Mouse (Mus musculus) mature B cell (primary cell): Measurements from ENCODE around the gene Adra2b.

ENCODE experiments used
- in situ Hi-C: fragments of 300-500 bp; cut with MboI; formaldehyde crosslinking; loops from 2 replicates; pipeline ENCODE4 v1.14.3; 2019

Adra2b gene

DNA sequence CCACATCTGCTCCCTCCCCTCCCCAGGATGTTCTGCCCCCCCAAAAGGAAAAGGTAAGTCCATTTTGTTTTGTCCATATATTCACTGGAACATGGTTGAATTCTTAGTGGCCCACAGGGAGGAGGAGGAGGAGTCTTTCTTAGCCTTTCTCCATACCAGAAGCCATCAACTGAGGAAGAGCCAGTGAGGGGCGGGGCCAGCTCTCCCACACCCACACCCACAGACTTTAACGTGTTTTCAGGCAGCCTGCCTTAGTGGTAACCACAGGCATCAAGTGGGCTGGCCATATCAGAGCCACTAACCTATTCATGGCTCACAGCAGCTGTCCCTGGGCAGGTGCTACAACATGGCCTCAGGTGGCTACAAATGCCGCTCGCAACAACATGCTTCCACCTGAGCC lies 24.2 kb upstream of the Adra2b start:
- in situ Hi-C loops, result no loop called here

DNA sequence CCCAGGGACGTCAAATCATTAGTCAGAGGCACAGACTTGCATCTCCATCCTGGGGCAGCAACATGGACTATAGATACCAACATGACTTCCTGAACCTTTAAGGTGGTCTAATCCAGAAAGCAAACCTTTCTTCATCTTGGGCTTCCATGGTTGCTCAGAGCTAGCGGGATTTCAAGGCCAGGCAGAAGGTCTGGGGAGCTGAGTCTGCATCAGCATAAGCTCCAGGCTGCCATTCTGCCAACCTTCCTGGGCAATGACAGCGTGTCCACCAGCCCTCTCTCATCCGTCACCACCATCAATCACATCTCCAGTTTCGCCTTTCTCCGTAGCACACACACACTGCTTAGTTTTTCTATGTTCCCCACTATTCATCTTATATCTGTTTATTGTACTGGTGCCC lies 23.7 kb upstream of the Adra2b start:
- in situ Hi-C loops, result no loop called here

- in situ Hi-C loops, result loop anchor here (5.0 to 10.0 kb wide), 3 partner anchors 34 to 176 kb away; no protein-coding TSS in a partner anchor
Observed at GRCm38 (mm10) chr2:127341159-127341558, 21.8 kb upstream of the Adra2b start.

DNA sequence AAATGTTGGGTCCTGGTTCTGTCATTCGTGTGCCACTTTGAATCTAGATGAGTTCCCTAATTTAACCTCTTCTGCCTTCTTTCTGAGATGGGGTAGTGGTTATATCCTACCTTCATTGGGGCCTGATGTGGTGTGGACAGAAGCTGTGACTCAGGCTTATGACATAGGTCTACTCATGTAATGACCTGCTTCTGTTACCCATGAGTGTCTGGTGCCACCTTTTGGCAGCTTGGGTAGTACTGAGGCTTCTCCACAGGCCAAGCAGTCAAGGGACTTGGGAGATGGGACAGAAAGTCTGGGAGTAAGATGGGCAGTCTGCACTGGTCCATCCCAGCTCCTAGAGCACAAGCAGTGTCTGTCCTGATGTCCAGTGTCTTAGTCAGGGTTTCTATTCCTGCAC lies 16.7 kb upstream of the Adra2b start:
- in situ Hi-C loops, result loop anchor here (10.0 kb wide), 2 partner anchors 92 to 182 kb away; no protein-coding TSS in a partner anchor

GRCm38 (mm10) chr2:127347147-127347985 lies 15.6 kb upstream of the Adra2b start:
- in situ Hi-C loops, result loop anchor here (10.0 kb wide), 2 partner anchors 93 to 183 kb away; no protein-coding TSS in a partner anchor

- in situ Hi-C loops, result no loop called here
Observed at GRCm38 (mm10) chr2:127353881-127354280, 9.1 kb upstream of the Adra2b start.

DNA sequence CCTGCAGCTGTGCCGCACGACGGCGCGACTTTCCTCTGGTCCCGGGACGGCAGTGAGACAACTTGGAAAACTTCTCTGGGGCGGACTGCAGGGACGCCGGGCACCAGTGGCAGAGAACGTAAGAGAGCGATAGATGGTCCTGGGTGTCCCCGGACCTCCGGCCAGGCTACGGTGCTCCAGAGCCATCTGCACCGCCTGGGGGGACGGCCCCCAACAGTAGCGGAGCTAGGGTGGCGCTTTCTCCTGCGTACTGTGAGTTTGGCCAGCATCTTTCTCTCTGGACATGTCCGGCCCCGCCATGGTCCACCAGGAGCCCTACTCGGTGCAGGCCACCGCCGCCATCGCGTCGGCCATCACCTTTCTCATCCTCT lies 259 bp downstream of the Adra2b start:
- in situ Hi-C loops, result no loop called here

GRCm38 (mm10) chr2:127363696-127364095 lies 688 bp downstream of the Adra2b start:
- in situ Hi-C loops, result no loop called here

DNA sequence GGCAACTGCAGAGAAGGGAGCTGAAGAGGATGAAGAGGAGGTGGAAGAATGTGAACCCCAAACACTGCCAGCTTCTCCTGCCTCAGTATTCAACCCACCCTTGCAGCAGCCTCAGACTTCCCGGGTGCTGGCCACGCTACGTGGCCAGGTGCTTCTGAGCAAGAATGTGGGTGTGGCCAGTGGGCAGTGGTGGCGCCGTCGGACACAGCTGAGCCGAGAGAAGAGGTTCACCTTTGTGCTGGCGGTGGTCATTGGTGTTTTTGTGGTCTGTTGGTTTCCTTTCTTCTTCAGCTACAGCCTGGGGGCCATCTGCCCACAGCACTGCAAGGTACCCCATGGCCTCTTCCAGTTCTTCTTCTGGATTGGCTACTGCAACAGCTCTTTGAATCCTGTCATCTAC lies 1.4 kb downstream of the Adra2b start:
- in situ Hi-C loops, result no loop called here

DNA sequence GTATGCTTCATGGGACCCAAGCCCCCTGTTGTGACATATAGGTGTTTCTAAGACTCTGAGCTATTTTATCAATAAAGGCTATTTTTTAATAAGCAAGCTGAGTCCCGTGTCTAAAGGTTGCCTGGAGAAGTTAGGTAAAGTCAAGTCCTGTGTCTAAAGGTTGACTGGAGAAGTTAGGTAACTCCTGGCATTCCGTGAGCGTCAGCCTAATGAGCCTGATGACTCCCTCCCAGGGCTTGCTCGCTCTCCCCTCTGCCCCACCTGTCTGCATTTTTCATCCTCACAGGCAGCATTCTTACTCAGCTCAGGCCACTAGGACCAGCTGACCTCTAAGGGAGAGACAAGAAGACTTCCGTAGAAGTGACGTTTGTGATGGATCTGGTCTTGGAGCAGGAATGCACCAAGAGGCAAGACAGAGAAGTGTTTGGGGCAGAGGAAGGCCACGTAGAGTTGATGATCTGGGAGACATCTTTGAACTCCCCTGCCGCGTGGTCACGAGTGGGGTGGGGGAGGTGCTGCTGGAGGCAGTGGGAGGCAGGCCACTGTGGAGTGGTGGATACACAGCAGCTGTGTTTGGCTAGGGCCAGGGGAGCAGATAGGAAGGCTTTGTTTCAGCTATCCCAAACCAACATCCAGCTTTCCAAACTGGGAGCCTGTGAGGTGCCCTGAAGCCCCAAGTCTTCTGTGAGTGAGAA lies 4.3 kb downstream of the Adra2b start:
- in situ Hi-C loops, result no loop called here

DNA sequence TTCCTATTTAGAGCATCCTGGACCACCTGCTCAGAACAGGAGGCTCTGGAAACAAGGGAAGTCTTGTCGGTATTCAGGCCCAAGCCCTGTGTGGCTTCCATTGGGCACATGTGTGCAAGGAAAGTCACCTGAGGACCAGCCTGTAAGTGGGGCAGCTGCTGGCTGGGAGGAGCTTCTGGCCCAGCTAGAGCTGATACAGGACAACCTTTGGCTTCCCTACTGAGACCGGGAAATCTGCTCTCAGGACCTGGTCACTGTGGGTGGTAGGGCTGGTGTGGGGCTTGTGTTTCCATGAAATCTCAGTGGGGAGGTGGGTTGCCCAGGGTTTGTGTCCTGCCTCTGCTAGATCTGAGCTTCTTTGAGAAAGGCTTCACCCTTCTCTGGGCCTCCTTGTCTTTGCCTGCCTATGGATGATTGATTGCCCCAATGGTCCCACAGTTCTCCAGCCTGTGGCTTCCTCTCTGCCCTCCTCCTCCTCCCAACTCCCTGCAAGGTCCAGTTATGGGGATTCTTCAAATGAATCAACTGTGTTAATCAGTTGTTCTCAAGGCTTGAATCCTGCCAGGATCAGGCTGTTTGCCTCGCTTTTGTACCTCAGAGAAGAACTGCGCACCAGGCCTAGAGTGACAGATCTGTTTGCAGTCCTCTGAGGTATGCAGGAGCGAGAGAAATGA lies 6.8 kb downstream of the Adra2b start:
- in situ Hi-C loops, result no loop called here

DNA sequence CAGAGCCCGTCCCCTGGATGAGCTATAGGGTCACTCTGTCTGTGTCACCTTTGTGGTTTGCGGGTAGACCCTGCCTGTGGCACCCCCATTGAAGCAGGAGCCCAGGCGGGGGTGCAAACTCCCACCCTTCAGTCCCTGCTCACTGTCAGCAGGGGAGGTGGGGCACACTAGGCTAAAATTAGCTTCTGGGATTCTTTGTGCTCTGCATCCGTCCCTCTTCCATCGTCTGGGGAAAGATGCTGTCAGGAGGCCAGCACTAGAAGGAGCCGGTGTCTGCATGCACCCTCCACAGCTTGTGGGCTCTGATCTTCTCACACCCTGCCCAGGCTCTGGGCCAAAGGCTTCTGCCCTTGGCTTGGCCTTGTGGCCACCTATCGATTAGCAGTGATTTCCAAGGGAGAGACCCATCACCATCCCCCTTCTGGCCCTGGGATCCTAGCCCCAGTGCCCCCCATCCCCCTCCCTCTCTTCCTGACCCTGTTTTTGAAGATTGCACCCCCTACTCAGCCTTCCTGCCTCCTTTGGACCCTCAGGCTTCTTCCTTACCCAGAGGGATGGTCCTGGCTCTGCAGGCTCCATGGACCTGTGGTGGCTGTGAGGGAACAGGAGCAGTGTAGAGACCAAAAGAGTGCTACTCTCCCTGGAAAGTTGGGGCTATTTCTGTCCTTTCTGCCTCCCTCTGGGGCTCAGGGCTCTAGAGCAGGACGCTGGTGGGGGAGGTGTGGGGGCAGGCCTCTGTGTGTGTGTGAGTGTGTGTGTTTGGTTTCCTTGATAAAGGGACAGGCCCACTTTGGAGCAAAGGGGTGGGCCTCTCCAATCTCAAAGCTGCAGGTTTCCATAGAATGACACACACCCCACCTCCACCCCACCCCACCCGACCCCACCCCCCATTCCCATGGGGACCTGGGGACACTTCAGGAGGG lies 7.8 kb downstream of the Adra2b start:
- in situ Hi-C loops, result no loop called here

DNA sequence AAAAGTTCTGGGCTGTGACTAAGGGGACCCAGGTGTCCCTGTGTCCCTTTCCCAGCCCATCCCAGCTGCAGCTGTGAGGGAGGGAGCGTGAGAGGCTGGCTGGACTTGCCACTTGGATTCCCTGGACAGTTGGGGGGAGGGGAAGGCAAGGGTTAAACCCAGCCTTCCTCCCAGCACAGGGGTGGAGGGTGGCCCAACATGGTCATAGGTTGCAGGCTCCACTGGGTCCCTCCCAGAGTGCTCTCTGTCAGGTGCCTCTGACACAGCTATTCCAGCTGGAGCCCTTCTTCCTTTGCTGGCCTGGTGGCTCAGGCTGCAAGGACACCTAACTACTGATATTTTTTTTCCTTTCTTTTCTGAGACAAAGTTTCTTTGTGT lies 8.5 kb downstream of the Adra2b start:
- in situ Hi-C loops, result no loop called here

GRCm38 (mm10) chr2:127372082-127372481 lies 9.1 kb downstream of the Adra2b start:
- in situ Hi-C loops, result no loop called here

- in situ Hi-C loops, result no loop called here
Observed at GRCm38 (mm10) chr2:127374131-127374530, 11.1 kb downstream of the Adra2b start.

DNA sequence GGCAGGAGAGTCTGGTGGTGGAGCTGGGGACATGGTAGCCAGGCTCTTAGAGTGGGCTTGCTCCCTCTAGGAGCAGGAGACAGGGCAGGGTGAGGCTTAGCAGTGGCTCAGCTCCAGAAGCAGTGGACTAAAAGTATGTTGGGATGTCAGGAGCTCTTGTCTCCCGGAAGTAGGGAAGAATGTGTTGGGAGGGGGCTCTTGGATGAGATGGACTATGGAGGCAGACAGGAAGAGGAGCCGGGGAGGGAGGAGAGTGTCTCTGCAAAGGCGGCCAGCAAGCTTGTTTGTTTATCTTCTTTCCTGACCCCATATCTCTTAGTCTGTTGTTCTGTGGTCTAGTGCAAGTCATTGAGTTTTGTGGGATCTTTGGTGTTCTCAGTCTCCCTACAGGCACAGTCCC lies 12.1 kb downstream of the Adra2b start:
- in situ Hi-C loops, result no loop called here

GRCm38 (mm10) chr2:127375759-127376341 lies 12.8 kb downstream of the Adra2b start:
- in situ Hi-C loops, result no loop called here

DNA sequence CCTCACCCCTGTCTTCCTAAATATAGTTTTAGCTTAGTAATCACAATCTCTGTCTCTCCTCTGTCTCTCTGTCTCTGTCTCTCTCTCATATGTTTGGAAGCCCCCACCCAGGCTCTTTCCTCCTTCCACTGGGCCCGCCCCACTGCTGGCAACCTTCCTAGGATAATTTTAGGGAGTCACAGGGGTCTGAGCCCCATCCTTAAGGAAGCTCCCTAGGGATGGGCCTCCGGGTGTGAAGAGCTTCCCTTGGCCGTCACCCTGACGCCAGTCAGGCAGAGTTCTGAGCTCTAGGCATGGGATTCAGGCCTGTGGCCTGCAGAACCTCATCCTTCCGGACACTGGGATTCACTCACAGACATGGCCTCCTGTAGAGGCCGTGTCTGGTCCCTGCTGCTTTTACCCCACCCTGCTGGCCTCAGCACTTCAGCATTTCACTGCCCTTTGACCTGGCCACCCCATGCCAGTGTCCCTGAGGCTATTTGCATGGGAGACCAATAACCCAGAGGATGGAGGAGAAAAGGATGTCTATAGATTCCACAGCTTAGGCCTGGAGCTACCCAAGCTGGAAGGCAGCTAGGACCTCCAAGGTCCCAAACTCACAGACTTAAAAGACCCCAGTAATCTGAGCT lies 13.5 kb downstream of the Adra2b start:
- in situ Hi-C loops, result no loop called here

DNA sequence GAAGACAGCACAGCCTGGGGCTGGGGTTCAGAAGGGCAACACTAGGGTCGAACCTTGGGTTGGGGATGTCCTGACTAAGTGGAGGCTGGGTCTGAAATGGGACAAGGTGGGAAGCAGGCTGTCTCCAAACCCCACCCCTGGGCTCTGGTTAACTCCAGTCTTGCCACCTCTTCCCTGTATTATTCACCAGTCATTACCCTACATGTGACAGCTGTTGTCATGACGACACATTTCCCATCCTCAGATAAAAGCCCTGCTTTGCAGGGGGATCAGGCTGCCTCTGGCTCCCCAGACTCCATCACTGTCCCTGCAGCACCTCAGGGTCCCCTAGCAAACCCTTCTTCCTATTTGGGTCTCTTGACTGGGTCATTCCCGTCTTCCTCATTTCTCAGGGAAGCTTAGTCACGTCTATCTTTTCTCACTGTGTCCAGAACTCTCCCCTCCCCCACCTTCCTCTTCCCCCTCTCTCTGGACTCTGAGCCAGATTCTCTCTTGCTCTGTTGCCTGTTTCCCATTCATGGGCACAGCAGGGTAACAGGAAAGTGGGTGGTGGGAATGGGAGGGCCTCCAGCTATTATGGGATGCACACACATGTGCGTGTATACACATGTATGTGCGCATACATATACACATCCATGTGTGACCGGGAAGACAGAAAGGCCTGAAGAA lies 15.1 kb downstream of the Adra2b start:
- in situ Hi-C loops, result no loop called here

DNA sequence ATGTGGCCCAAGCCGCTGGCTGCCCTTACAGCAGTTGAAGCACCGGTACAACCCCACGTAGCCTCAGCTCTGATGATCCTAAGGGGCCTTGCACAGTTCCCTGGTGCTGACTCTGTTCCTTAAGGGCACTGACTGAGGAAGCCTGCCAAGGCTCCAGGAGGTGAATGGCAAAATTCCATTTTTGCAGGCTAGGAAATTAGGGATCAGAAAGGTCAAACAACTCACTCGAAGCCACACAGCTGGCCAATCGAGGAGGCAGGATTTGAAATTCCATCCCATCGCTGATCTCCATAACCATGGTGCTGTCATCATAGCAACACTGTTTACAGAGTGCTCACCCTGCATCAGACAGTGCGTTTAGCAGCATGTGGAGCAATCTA lies 15.6 kb downstream of the Adra2b start:
- in situ Hi-C loops, result no loop called here
